Mouse (Mus musculus) kidney, adult 2 months (tissue): ENCODE results near the gene Aldoart1.

Experiments used
- CTCF ChIP-seq: fragments of 200-500 bp; conservative IDR thresholded peaks from 2 replicates; pipeline ENCODE4 v1.5.1; 2011; ENCODE audit warnings: low read depth, mild to moderate bottlenecking, control low read depth, low read length, moderate library complexity, mixed read lengths; ENCODE audit not compliant: insufficient read depth, insufficient read length
- POLR2A ChIP-seq: fragments of 200-500 bp; IDR thresholded peaks from one replicate; pipeline ENCODE4 v1.6.1; 2011; ENCODE audit warnings: low read depth, low read length, control low read depth

GRCm38 (mm10) chr4:72835400-72835799 is 17.0 kb downstream of the Aldoart1 start:
- TF ChIP-seq CTCF (no peak), POLR2A (no peak)
